ENCODE assay signal across 10 mouse cellular contexts in genomic region chr6:51207587-51208361, GRCm38 (mm10).
DNase-seq lines count a peak whose midpoint lies in the region; ATAC-seq and TF ChIP-seq lines count a peak whose summit lies in the region.
"Had no signal": no experiment of that assay in that cellular context is flagged by ENCODE, and none has a peak within 500 bp of the region (broad histone marks: within the 10 kb centered on the region; RNA-seq: fewer than 3 reads in every experiment).

No protein-coding gene starts in this region.

- H3K27me3 ChIP-seq in intestine, embryonic 14.5 days (replicated peaks; ENCODE audit: control insufficient read depth, insufficient read depth, low read length): peaks cover 15% of the 10 kb centered on the region; the same call in 1 of the 2 replicates
- peaks cover 21% of the 10 kb centered on the region; the same call in 1 of the 2 replicates for H3K27me3 ChIP-seq in intestine, postnatal 0 days (replicated peaks; ENCODE audit: control insufficient read depth, insufficient read depth, low read length)
- H3K27me3 ChIP-seq in embryonic facial prominence, embryonic 11.5 days (ENCODE audit: control insufficient read depth, insufficient read depth, low read length): peaks cover 14% of the 10 kb centered on the region
- peaks cover 10% of the 10 kb centered on the region for H3K27me3 ChIP-seq in intestine, embryonic 15.5 days (replicated peaks)
- no peaks in the 10 kb centered on the region for H3K27me3 ChIP-seq in neural tube, embryonic 12.5 days (replicated peaks)

- no peak overlapping the region for H3K4me3 ChIP-seq in intestine, embryonic 14.5 days (ENCODE audit: low read depth, low read length)
- no peak overlapping the region for H3K4me3 ChIP-seq in intestine, postnatal 0 days (ENCODE audit: low read depth, low read length)
- H3K4me3 ChIP-seq in embryonic facial prominence, embryonic 11.5 days (ENCODE audit: low read depth, low read length): peak overlapping the region; percentile 15
- no peak overlapping the region for H3K4me3 ChIP-seq in intestine, embryonic 15.5 days (replicated peaks)
- peak overlapping the region; percentile 0; the same call in 1 of the 2 replicates for H3K4me3 ChIP-seq in neural tube, embryonic 12.5 days
- no peak overlapping the region for H3K4me3 ChIP-seq in left cerebral cortex, adult 2 months

- ATAC-seq in intestine, embryonic 14.5 days (replicated peaks; ENCODE audit: low FRiP score, low TSS enrichment, low read depth): no peak
- no peak for ATAC-seq in intestine, postnatal 0 days
- ATAC-seq in embryonic facial prominence, embryonic 11.5 days (replicated peaks; ENCODE audit: insufficient number of reproducible peaks, low FRiP score, low TSS enrichment, low read depth): peak; percentile 75; the same call in 1 of the 2 replicates
- ATAC-seq in intestine, embryonic 15.5 days: no peak
- ATAC-seq in neural tube, embryonic 12.5 days (ENCODE audit: low FRiP score, low read depth): peak; percentile 70
- no peak; the same call in 1 of the 2 replicates for ATAC-seq in monocyte, adult 5-6 weeks (replicated peaks; ENCODE audit: insufficient number of reproducible peaks, low FRiP score, low TSS enrichment, poor library complexity, severe bottlenecking)
- ATAC-seq: Patski had no signal

- H3K9me3 ChIP-seq in intestine, embryonic 14.5 days (ENCODE audit: control insufficient read depth, low read length): no peaks in the 10 kb centered on the region
- H3K9me3 ChIP-seq in intestine, postnatal 0 days (ENCODE audit: control insufficient read depth): no peaks in the 10 kb centered on the region
- no peaks in the 10 kb centered on the region for H3K9me3 ChIP-seq in embryonic facial prominence, embryonic 11.5 days (replicated peaks; ENCODE audit: control insufficient read depth, low read length)
- H3K9me3 ChIP-seq in intestine, embryonic 15.5 days: no peaks in the 10 kb centered on the region
- no peaks in the 10 kb centered on the region for H3K9me3 ChIP-seq in neural tube, embryonic 12.5 days

- no peak overlapping the region for H3K27ac ChIP-seq in intestine, embryonic 14.5 days (ENCODE audit: low read depth)
- H3K27ac ChIP-seq in intestine, postnatal 0 days (ENCODE audit: low read depth, low read length): no peak overlapping the region
- H3K27ac ChIP-seq in embryonic facial prominence, embryonic 11.5 days (replicated peaks; ENCODE audit: low read depth, low read length): no peak overlapping the region
- no peak overlapping the region for H3K27ac ChIP-seq in intestine, embryonic 15.5 days
- peak overlapping the region; percentile 29; the same call in 1 of the 2 replicates for H3K27ac ChIP-seq in neural tube, embryonic 12.5 days
- no peak overlapping the region for H3K27ac ChIP-seq in left cerebral cortex, adult 2 months

- WGBS in intestine, embryonic 14.5 days: 6% methylated on average over 21 of the region's 21 CpGs
- WGBS in intestine, postnatal 0 days: 9% methylated on average over 21 of the region's 21 CpGs
- WGBS in embryonic facial prominence, embryonic 11.5 days: under 1% methylated on average over 21 of the region's 21 CpGs
- 7% methylated on average over 21 of the region's 21 CpGs for WGBS in intestine, embryonic 15.5 days
- WGBS in neural tube, embryonic 12.5 days: 4% methylated on average over 21 of the region's 21 CpGs

- intact Hi-C loops in left cerebral cortex, adult 2 months (cut with DNase I): loop anchor here (2.0 kb wide), 1 partner anchor 651 kb away; no protein-coding TSS in a partner anchor

- H3K9ac ChIP-seq in intestine, embryonic 14.5 days (ENCODE audit: low read length): no peak overlapping the region
- H3K9ac ChIP-seq in intestine, postnatal 0 days (ENCODE audit: low read depth, low read length): no peak overlapping the region
- H3K9ac ChIP-seq in embryonic facial prominence, embryonic 11.5 days (replicated peaks; ENCODE audit: low read length): peak overlapping the region; percentile 32; the same call in 1 of the 2 replicates
- H3K9ac ChIP-seq in intestine, embryonic 15.5 days: no peak overlapping the region
- peak overlapping the region; percentile 33; the same call in 1 of the 2 replicates for H3K9ac ChIP-seq in neural tube, embryonic 12.5 days

- no peak for TF ChIP-seq CTCF in intestine, postnatal 0 days (IDR thresholded peaks at IDR 0.05; ENCODE audit: low read depth)
- TF ChIP-seq CTCF in left cerebral cortex, adult 2 months (IDR thresholded peaks at IDR 0.05): no peak

- H3K36me3 ChIP-seq in intestine, embryonic 14.5 days (ENCODE audit: control insufficient read depth, insufficient read depth, low read length): no peaks in the 10 kb centered on the region
- H3K36me3 ChIP-seq in intestine, postnatal 0 days (ENCODE audit: control insufficient read depth, insufficient read depth): no peaks in the 10 kb centered on the region
- H3K36me3 ChIP-seq in embryonic facial prominence, embryonic 11.5 days (replicated peaks; ENCODE audit: control insufficient read depth, insufficient read depth, low read depth, low read length): no peaks in the 10 kb centered on the region
- no peaks in the 10 kb centered on the region for H3K36me3 ChIP-seq in intestine, embryonic 15.5 days
- H3K36me3 ChIP-seq in neural tube, embryonic 12.5 days: no peaks in the 10 kb centered on the region

- no peak for DNase-seq in intestine, embryonic 14.5 days (ENCODE audit: low spot score)
- no peak for DNase-seq in embryonic facial prominence, embryonic 11.5 days (ENCODE audit: low spot score)
- no peak for DNase-seq in spleen, postnatal 4 days (ENCODE audit: low spot score in 2 of 2)
- DNase-seq in left cerebral cortex, adult 2 months (ENCODE audit: extremely low spot score in 1 of 2, low spot score in 2 of 2): no peak
- DNase-seq: lung, postnatal 10 days had no signal

- H3K4me2 ChIP-seq in intestine, embryonic 14.5 days (ENCODE audit: low read length): peak overlapping the region; percentile 28
- no peak overlapping the region for H3K4me2 ChIP-seq in intestine, postnatal 0 days (replicated peaks; ENCODE audit: low read depth)
- peak overlapping the region; percentile 37; the same call in 1 of the 2 replicates for H3K4me2 ChIP-seq in embryonic facial prominence, embryonic 11.5 days (ENCODE audit: low read depth, low read length)
- H3K4me2 ChIP-seq in intestine, embryonic 15.5 days (replicated peaks): peak overlapping the region; percentile 43
- peak overlapping the region; percentile 51 for H3K4me2 ChIP-seq in neural tube, embryonic 12.5 days (replicated peaks)

- peaks cover 16% of the 10 kb centered on the region for H3K4me1 ChIP-seq in intestine, embryonic 14.5 days (replicated peaks; ENCODE audit: control insufficient read depth, insufficient read depth, low read length)
- H3K4me1 ChIP-seq in intestine, postnatal 0 days (replicated peaks; ENCODE audit: control insufficient read depth, insufficient read depth, low read length): no peaks in the 10 kb centered on the region
- H3K4me1 ChIP-seq in embryonic facial prominence, embryonic 11.5 days (ENCODE audit: control insufficient read depth, insufficient read depth, low read length): no peaks in the 10 kb centered on the region; the same call in 1 of the 2 replicates
- peaks cover 11% of the 10 kb centered on the region for H3K4me1 ChIP-seq in intestine, embryonic 15.5 days (replicated peaks)
- H3K4me1 ChIP-seq in neural tube, embryonic 12.5 days: peaks cover 16% of the 10 kb centered on the region; the same call in 1 of the 2 replicates

Comparison
In these comparisons a context has a peak if more than half of its experiments do, and no peak if none do; other contexts are left out.
1. ATAC-seq: peak in embryonic facial prominence, embryonic 11.5 days (single experiment) and neural tube, embryonic 12.5 days (single experiment); none in intestine, embryonic 14.5 days (single experiment), intestine, postnatal 0 days (single experiment), intestine, embryonic 15.5 days (single experiment) and monocyte, adult 5-6 weeks (single experiment).
2. H3K4me3 ChIP-seq: peak in embryonic facial prominence, embryonic 11.5 days (single experiment) and neural tube, embryonic 12.5 days (single experiment); none in intestine, embryonic 14.5 days (single experiment), intestine, postnatal 0 days (single experiment), intestine, embryonic 15.5 days (single experiment) and left cerebral cortex, adult 2 months (single experiment).
3. H3K9ac ChIP-seq: peak in embryonic facial prominence, embryonic 11.5 days (single experiment) and neural tube, embryonic 12.5 days (single experiment); none in intestine, embryonic 14.5 days (single experiment), intestine, postnatal 0 days (single experiment) and intestine, embryonic 15.5 days (single experiment).